Mouse (Mus musculus): ENCODE measurements around the gene Jak3. TPM values are rescaled to one million over a fixed set of nuclear protein-coding genes. Genes with fewer than 3 reads are reported as not detected.

Gene Jak3
- total and polyA plus RNA-seq, 3 experiments = 15.7 to 68.8 (median 29.8) TPM

DNA sequence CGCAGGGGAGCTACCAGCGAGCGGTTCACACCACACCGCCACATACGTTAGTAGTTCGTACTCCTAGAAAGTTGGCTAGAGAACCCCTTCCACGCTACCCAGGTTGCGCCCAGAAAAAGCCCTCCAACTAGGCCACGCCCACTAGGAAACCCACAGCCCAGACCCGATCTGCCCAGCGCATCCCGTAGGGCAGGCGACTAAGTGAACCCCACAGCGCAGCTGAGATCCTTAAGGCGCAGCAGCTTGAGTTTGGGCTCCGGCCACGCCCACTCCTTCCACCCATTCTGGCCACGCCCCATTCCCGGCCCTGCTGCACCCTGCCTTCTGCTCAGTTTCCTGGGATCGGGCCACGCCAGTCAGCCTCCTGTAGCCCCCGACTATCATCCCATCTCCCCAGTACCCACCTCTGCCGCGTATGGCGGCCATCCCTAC, 46.3 kb upstream of the Jak3 start:
- ATAC-seq (ENCODE audit: extremely low read depth, insufficient number of reproducible peaks, low FRiP score, poor library complexity, severe bottlenecking) = no peak
- peak overlapping the region; percentile 18; the same call in 1 of the 2 replicates for H3K4me3 ChIP-seq (ENCODE audit: low read depth, low read length)
- TF ChIP-seq CTCF (IDR thresholded peaks at IDR 0.05; ENCODE audit: low read depth, low read length) (no peak), GATA2 (IDR thresholded peaks at IDR 0.05; ENCODE audit: borderline replicate concordance, low read depth, low read length) (no peak), POLR2AphosphoS5 (IDR thresholded peaks at IDR 0.05; ENCODE audit: insufficient replicate concordance, low read depth, low read length) (no peak), TAL1 (conservative IDR thresholded peaks at IDR 0.05; ENCODE audit: low read depth, low read length) (no peak), GATA1 (IDR thresholded peaks at IDR 0.05; ENCODE audit: borderline replicate concordance, low read length) (no peak)
- peaks cover 13% of the 10 kb centered on the region for H3K9me3 ChIP-seq (replicated peaks)
- H3K36me3 ChIP-seq (replicated peaks) = peaks cover 40% of the 10 kb centered on the region
- H3K27me3 ChIP-seq (ENCODE audit: insufficient read depth, low read length) = peaks cover 43% of the 10 kb centered on the region
- peaks cover 54% of the 10 kb centered on the region for H3K4me1 ChIP-seq (ENCODE audit: insufficient read depth, low read depth, low read length)
- DNase-seq (ENCODE audit: low spot score) = no peak

DNA sequence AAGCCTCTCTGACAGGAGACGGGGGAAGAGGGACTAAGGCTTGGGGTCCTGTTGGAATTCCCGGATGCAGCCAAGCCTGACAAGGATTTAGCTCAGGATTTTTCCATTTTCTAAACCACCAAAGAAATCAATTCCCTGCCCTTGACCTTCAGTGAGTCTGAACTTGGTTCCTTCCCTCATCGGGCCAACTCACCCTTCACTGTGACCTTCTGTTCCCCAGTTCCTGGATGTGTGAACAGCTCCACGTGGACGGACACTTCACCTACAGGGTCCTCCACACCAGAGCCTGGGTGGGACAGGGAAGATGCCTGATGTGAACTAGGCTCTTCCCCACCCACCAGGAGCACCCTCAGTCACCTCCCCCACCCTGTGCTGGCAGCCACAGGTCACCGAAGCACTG, 45.3 kb upstream of the Jak3 start:
- peaks cover 52% of the 10 kb centered on the region for H3K27me3 ChIP-seq (ENCODE audit: insufficient read depth, low read length)
- TF ChIP-seq CTCF (IDR thresholded peaks at IDR 0.05; ENCODE audit: low read depth, low read length) = no peak
- no peak for TF ChIP-seq TAL1 (conservative IDR thresholded peaks at IDR 0.05; ENCODE audit: low read depth, low read length)
- no peak for TF ChIP-seq POLR2AphosphoS5 (IDR thresholded peaks at IDR 0.05; ENCODE audit: insufficient replicate concordance, low read depth, low read length)
- no peak for TF ChIP-seq GATA2 (IDR thresholded peaks at IDR 0.05; ENCODE audit: borderline replicate concordance, low read depth, low read length)
- no peak for TF ChIP-seq GATA1 (IDR thresholded peaks at IDR 0.05; ENCODE audit: borderline replicate concordance, low read length)
- peaks cover 54% of the 10 kb centered on the region for H3K4me1 ChIP-seq (ENCODE audit: insufficient read depth, low read depth, low read length)
- no peak for ATAC-seq (ENCODE audit: extremely low read depth, insufficient number of reproducible peaks, low FRiP score, poor library complexity, severe bottlenecking)
- DNase-seq (ENCODE audit: low spot score) = no peak
- no peak overlapping the region for H3K4me3 ChIP-seq (ENCODE audit: low read depth, low read length)
- H3K9me3 ChIP-seq (replicated peaks) = peaks cover 13% of the 10 kb centered on the region
- peaks cover 30% of the 10 kb centered on the region for H3K36me3 ChIP-seq (replicated peaks)

DNA sequence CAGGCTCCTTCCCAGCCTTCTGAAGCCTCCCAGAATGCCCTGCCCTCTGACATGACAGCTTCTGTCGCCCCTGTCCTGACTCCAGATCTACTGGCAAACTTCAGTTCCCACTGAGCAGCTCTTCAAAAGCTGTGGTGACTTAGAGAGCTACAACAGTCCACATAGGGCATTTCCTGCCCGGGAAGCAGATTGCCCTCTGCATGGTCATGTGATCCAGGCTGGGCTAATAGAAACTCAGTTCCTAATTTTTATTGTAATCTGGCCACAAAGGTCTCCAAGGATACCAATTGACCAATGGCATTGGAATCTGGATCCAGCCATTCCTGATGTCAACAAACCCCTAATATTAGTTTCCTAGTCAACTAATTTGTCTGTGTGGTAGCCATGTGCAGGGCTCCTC, 44.2 kb upstream of the Jak3 start:
- Histone ChIP-seq H3K27me3 (ENCODE audit: insufficient read depth, low read length) (peaks cover 63% of the 10 kb centered on the region), H3K36me3 (replicated peaks) (peaks cover 20% of the 10 kb centered on the region), H3K9me3 (replicated peaks) (peaks cover 13% of the 10 kb centered on the region), H3K4me1 (ENCODE audit: insufficient read depth, low read depth, low read length) (peaks cover 54% of the 10 kb centered on the region), H3K4me3 (ENCODE audit: low read depth, low read length) (no peak overlapping the region)
- TF ChIP-seq TAL1 (conservative IDR thresholded peaks at IDR 0.05; ENCODE audit: low read depth, low read length) (no peak), CTCF (IDR thresholded peaks at IDR 0.05; ENCODE audit: low read depth, low read length) (no peak), GATA2 (IDR thresholded peaks at IDR 0.05; ENCODE audit: borderline replicate concordance, low read depth, low read length) (no peak), GATA1 (IDR thresholded peaks at IDR 0.05; ENCODE audit: borderline replicate concordance, low read length) (no peak), POLR2AphosphoS5 (IDR thresholded peaks at IDR 0.05; ENCODE audit: insufficient replicate concordance, low read depth, low read length) (no peak)
- ATAC-seq (ENCODE audit: extremely low read depth, insufficient number of reproducible peaks, low FRiP score, poor library complexity, severe bottlenecking) (no peak), DNase-seq (ENCODE audit: low spot score) (no peak)

DNA sequence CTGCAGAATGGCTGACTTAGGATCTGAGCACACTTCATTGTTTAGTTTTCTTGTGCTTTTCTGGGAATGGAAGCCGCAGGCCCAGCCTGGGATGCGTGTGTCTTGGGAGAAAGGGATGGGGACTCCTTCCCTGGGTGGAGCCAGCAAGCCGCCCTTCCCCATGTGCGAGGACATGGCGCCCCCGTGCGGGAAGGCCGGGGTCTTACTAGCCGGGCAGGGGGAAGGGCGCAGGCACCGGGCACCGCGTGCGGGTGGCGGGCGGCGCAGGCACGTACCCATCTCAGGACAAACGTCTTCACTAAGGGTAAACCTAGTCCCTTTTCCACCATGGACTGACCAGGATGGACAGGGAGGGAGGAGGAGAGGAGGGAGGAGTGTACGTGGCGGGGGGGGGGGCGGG, 42.9 kb upstream of the Jak3 start:
- H3K27me3 ChIP-seq (ENCODE audit: insufficient read depth, low read length) = peaks cover 71% of the 10 kb centered on the region
- ATAC-seq (ENCODE audit: extremely low read depth, insufficient number of reproducible peaks, low FRiP score, poor library complexity, severe bottlenecking) = no peak
- H3K4me3 ChIP-seq (ENCODE audit: low read depth, low read length) = no peak overlapping the region

DNA sequence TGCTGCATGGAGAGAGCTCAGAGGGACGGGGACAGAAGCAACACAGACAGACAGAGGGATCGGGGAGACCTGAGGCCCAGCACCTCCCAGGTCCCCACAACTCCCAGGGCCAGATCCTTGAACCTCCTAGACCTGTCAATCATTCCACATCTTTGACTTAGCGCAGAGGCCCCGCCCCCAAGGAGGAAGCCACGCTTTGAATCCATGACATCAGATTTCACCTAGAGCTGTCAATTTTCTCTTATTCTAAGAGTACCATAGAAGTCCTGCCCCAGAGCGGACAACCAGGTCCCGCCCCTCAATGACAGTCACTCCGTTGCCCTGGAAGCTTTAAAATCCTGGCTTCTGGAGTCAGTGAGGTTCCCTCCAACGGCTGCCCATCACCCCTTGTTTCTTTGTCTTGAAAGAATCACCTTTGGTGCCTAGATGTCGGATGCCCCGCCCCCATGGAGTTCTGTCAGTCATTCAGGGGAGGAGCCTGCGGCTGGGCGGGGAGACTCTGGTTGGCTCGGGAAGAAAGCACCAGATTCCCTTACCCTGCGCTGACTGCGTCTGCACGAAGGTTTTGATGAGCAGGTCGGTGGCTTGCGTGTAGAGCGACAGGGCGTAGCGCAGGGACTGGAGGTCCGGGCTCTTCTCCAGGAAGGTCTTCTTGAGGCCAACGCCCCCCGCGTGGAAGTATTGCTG, 42.0 kb upstream of the Jak3 start:
- no peak for TF ChIP-seq TAL1 (conservative IDR thresholded peaks at IDR 0.05; ENCODE audit: low read depth, low read length)
- no peak for TF ChIP-seq GATA1 (IDR thresholded peaks at IDR 0.05; ENCODE audit: borderline replicate concordance, low read length)
- no peak for TF ChIP-seq CTCF (IDR thresholded peaks at IDR 0.05; ENCODE audit: low read depth, low read length)
- no peak for TF ChIP-seq GATA2 (IDR thresholded peaks at IDR 0.05; ENCODE audit: borderline replicate concordance, low read depth, low read length)
- TF ChIP-seq POLR2AphosphoS5 (IDR thresholded peaks at IDR 0.05; ENCODE audit: insufficient replicate concordance, low read depth, low read length) = no peak
- no peak for DNase-seq (ENCODE audit: low spot score)
- Histone ChIP-seq H3K4me1 (ENCODE audit: insufficient read depth, low read depth, low read length) (peaks cover 47% of the 10 kb centered on the region), H3K27me3 (ENCODE audit: insufficient read depth, low read length) (peaks cover 73% of the 10 kb centered on the region), H3K36me3 (replicated peaks) (peaks cover 7% of the 10 kb centered on the region), H3K4me3 (ENCODE audit: low read depth, low read length) (no peak overlapping the region), H3K9me3 (replicated peaks) (peaks cover 10% of the 10 kb centered on the region)
- no peak for ATAC-seq (ENCODE audit: extremely low read depth, insufficient number of reproducible peaks, low FRiP score, poor library complexity, severe bottlenecking)

More for the DNA sequence above, 42.9 kb upstream of the Jak3 start:
- Histone ChIP-seq H3K9me3 (replicated peaks) (peaks cover 13% of the 10 kb centered on the region), H3K4me1 (ENCODE audit: insufficient read depth, low read depth, low read length) (peaks cover 46% of the 10 kb centered on the region), H3K36me3 (replicated peaks) (peaks cover 10% of the 10 kb centered on the region)
- TF ChIP-seq TAL1 (conservative IDR thresholded peaks at IDR 0.05; ENCODE audit: low read depth, low read length) (no peak), GATA2 (IDR thresholded peaks at IDR 0.05; ENCODE audit: borderline replicate concordance, low read depth, low read length) (no peak), GATA1 (IDR thresholded peaks at IDR 0.05; ENCODE audit: borderline replicate concordance, low read length) (no peak), POLR2AphosphoS5 (IDR thresholded peaks at IDR 0.05; ENCODE audit: insufficient replicate concordance, low read depth, low read length) (no peak), CTCF (IDR thresholded peaks at IDR 0.05; ENCODE audit: low read depth, low read length) (no peak)
- DNase-seq (ENCODE audit: low spot score) = peak; percentile 50

DNA sequence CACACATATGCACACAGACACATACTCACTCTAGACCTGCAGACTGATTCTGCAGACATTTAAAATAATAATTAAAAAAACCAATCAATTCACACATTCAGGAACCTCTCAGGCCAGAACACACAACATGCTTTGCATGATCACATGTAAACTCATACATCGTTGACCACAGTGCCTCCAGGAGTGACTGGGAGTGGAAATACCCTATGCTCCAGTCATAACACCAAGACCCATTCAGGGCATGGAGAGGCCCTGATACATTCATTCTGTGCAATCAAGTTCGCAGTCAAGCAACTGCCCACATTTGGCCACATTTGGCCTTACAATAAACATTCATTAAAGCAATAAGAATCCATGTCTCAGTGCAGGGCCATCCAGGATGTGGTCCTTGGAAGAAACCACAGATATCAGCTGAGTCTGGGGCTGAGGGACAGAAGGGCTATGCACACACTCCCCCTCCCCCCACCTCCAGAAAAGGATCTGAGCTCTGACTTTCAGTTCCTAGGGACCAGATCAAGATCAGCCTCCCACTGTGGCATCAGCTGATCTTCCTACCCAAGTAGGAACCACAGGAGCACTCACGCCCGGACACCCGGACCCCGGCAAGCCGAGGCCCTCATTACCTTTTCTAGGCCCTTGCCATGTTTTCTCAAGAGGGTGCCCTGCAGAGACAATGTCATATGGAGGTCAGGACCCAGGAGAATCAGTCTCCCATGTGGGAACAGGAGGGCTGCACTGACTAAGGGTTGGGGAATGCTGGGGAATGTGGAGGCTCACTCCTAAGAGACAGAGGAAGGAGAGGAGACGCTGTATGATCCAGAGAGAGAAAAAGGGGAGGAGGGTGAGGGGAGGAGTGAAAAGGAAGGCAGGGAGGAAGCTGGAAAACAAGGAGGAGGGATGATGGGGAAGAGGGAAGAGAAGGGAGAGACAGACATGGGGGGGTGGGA, 38.7 kb upstream of the Jak3 start:
- no peak overlapping the region for H3K4me3 ChIP-seq (ENCODE audit: low read depth, low read length)
- H3K9me3 ChIP-seq (replicated peaks) = no peaks in the 10 kb centered on the region
- peaks cover 40% of the 10 kb centered on the region for H3K4me1 ChIP-seq (ENCODE audit: insufficient read depth, low read depth, low read length)
- no peaks in the 10 kb centered on the region for H3K36me3 ChIP-seq (replicated peaks)
- TF ChIP-seq TAL1 (conservative IDR thresholded peaks at IDR 0.05; ENCODE audit: low read depth, low read length) (no peak), CTCF (IDR thresholded peaks at IDR 0.05; ENCODE audit: low read depth, low read length) (no peak), POLR2AphosphoS5 (IDR thresholded peaks at IDR 0.05; ENCODE audit: insufficient replicate concordance, low read depth, low read length) (no peak), GATA1 (IDR thresholded peaks at IDR 0.05; ENCODE audit: borderline replicate concordance, low read length) (no peak), GATA2 (IDR thresholded peaks at IDR 0.05; ENCODE audit: borderline replicate concordance, low read depth, low read length) (no peak)
- H3K27me3 ChIP-seq (ENCODE audit: insufficient read depth, low read length) = peaks cover 69% of the 10 kb centered on the region
- no peak for ATAC-seq (ENCODE audit: extremely low read depth, insufficient number of reproducible peaks, low FRiP score, poor library complexity, severe bottlenecking)
- no peak for DNase-seq (ENCODE audit: low spot score)

Data from G1E (cell line).